Mouse (Mus musculus) lung, postnatal 14 days (tissue): Measurements from ENCODE around the gene Tle1.

ENCODE experiments used
- DNase-seq: peaks from one replicate; pipeline ENCODE4 v3.0.0; 2021

Tle1 gene

DNA sequence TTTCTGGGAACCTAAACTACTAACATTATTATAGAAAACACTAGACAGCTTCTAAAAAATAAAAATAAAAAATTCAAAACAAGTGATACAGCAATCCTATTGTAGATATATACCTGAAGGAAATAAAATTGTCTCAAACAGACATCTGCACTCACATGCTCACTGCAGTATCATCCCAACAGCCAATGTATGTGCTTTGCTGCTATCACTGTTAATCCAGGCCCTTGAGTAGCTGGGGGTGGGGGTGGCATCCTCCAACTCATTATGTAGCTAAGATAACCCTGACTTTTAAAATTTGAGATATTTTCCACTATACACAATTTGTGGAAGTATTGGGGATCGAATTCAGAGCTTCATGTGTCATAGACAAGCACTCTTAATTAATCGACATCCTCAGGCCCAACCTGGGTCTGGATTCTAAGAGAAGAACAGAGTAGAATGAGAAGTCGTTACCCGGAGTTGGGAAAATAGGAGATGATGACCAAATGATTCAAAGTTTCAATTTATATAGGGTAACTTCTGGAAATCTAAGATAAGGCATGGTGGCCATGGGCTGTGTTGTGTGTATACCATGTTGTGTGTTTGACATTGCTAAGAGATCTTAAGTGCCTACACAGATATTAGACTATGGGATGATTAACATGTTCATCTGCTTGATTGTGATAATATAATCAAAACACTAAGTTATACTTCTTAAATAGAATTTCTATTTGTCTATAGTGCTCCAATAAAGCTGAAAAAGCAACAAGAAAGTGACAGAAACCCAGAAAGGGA lies 38.1 kb downstream of the Tle1 start:
- DNase-seq: no peak

DNA sequence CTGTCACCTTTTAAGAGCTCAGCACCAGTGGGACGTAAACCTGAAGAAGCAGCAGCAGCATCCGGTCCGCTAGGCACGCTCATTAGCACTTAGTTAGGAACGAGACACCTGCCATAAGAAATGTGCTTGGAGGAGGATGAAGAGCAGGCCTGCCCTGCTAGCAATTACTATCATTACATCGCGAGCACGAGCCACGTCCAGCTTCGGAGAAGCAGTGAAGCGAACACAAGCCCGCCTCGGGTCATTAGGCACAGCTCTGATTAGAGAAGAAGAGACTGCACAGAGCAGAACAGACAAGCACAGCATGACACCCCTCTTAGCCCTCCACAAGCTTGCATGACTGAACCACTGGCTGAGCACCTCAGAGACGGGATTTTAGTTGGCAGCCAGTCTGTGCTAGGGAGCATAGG lies 40.6 kb downstream of the Tle1 start:
- DNase-seq: no peak

DNA sequence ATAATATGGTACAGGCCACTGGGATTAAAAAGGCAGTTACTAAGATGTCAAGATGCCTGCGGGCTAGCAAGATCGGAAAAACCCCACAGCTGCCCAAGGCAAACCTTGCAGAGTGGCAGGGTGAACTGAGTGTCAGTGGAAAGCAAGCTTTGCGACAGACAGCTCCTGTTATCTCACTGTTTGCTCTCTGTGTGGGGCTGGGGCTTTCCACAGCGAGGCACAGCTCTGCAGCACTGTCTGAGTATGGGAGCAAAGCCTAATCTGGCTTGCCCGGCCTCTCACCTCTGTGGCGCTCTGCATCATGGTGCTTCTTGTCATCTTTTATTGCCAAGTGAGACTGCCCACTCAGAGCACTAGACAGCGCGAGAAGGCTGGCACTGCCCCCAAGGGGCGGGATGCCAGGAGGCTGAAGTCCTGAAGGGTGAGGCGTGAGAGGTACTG lies 42.8 kb downstream of the Tle1 start:
- DNase-seq: no peak

DNA sequence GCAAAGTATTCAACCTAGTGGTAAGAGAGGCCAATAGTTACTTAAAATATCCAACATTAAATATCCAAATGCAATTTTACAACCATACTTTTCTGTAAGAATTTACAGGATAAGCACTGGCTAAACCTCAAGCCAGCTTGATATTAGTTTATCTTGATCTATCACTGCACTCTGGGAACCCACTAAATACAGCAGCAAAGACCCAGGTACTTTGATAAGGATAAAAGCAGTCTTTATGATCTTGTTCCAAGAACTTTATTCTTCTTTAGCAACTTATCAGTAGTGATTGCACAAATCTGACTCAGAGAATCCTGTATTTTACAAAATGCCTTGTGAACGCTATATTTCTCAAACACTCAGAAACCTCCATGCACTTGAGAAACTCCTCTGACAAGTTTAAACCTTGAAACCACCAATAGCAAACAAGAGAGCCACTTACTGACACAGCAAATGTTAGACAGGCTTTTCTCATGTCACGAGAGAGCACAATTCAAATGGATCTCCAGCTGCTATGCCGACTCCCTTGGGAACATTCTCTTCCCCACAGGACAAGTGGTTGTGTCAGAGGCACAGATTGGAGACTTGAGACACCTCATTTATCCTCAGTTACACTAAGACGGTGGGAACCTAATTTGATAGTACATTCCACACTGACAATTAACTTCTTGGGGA lies 50.1 kb downstream of the Tle1 start:
- DNase-seq: no peak

DNA sequence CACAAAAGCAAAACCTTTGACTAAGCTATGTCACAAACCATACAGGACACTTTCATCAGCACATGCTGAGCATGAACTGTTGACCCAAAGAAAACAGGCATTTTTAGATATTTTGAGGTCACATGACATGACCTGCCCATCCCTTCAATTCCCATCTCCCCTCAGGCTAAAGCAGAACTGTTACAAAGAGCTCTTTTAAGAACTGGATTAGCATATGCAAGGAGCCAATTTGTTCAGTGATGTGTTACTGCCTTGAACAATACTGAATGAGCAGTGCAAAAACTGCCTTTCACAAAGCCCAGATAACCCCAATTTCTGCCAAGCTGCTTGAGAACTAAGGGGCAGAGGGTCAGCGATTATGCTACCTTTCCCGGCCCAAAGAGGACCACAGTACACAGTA lies 54.7 kb downstream of the Tle1 start:
- DNase-seq: no peak

DNA sequence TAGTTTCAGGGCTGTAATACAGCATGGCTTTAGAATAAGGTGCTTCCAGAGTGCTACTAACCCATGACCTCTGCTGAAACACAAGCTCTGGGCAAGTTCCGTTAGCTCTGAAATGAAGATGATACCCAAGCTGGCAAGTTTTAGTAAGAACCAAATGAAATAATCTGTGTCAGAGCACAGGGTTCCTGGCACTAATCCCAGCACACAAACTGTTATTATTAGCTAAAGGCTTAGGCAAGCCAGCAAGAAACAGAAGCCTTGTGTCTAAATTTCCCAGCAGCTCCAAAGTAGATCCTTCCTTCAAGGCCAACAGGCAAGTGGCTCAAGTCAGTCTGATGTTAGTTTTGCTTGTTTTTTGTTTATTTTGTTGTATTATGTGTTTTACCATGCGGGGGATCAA lies 56.2 kb downstream of the Tle1 start:
- no peak for DNase-seq

DNA sequence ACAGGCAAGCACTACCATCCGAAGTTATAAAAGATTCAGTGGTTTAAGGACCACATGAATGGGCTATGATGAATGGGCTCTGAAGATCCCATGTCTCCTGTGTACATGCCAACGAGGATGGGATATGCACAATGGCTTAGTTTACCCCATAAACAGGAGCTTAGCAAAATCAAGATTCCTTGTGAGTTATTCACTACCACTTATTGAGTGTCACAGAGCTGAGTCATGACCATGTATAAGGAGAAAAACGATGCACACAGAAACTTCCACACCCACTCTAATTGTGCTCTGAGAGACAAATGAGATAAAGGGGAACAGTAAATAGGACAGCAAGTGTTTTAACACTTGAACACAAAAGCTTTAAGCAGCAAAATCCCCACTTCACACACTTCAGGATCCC lies 60.0 kb downstream of the Tle1 start:
- no peak for DNase-seq

DNA sequence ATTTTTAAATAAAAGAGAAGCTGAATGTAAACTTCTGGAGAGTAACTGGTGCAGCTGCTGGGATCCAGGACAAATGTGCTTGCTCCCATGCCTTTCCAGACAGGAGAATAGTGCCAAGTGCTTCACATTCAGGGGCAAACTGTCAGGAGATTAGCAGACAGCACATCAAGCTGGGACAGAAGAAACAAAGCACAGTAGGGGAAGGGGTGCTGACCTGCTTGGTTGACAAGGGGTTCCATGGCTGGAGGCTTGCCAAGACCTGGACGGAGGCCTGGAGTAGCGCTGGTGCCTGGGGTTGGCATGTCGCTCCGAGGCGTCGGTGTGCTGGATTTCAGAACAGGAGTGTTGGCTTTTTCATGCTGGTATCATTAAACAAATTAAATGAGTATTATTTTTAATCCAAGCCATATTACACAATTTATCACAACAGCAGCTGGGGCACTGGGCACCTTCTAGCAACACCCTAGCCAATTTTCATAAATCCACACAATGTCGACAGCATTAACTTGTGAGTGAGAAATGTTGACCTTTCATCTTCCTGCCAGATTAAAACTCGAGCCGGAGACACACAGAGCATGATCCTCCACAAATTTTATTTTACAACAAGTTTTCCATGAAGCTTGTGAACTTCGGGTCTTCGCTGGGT lies 61.1 kb downstream of the Tle1 start:
- DNase-seq: peak; percentile 37

DNA sequence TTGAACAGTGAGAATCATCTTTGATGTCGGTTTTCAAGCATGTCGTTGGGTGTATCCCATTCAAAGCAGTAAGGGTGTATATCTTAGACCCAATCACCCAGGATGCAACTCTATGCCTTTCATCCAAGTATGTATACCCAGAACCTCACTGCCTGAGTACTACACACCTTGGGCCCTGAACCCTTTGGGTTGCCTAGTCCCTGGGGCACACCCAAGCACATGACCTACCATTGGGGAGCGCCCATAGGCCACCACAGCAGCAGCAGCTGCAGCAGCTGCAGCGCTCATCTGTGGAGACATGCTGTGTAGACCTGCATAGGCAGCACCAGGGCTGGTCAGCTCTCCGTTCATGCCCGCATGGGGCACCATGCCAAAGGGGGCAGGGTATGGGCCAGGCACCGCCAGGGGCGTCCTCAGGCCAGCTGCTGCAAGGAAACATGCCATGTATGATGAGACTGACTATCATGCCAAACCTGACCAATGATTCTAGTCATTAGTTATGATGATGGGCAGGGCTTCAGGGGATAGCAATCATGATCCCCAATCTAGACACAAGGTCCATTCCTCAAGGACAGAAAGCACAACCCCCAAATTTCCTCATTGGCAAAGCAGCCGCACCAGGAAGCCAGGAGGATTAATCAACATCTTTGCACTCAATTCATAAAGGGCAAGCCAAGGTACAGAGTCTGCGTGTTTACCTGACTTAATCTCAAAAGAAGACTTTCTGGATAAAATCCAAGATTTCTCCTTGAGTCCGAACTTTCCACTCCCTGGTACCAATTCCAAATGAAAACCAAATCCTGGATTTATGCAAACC lies 62.2 kb downstream of the Tle1 start:
- DNase-seq: no peak

DNA sequence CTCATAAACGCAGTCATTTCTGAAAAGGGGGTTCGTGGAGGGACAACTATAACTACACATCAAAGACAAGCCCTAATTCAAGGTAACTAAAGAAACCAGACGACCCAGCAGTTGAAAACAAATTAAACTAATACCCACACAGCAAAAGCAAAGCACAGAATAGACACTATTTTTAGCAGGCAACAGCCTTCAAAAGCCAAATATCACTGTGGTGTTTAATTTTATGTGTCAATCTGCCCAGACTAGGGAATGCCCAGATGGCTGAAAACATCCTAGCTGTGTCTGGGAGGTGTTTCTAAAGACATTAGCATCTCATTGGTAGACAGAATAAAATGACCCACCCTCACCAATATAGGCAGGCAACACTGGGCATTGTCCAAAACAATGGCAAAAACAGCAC lies 68.1 kb downstream of the Tle1 start:
- no peak for DNase-seq

DNA sequence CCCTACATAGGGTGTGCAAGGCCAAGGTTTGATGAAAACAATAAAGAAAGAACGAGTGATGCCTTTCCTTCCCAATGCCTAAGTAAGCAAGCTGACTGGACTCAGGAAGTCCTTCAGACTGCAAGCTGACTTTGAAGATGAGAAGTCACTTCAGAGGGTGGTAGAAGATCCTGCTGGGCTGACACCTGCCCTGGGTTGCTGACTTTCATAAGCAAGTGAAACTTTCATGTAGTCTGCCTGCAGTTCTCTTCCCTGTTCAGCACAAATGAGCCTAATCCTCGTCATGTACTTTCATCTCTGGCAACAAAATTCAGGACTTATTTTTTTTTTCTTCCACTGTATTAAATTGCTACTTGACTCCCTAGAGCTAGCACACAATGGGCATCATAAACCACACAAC lies 73.1 kb downstream of the Tle1 start:
- no peak for DNase-seq

DNA sequence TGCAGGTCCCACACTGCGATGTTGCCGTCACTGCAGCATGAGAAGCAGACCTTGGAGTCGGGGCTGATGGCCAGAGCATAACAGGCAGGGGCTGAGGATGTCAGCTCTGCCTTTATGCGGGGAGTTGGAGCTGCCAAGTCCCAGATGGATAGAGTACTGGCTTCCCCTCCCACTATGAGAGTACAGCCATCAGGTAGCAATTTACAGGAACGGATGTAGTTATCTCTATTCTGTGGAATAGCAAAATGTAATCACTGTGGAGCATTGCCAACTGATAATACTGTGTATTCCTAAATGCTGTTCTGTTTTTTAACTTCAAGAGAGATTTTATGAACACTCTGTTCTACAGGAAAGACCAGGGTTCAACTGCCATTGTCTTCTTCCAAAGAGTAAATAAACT lies 75.9 kb downstream of the Tle1 start:
- DNase-seq: peak; percentile 12

DNA sequence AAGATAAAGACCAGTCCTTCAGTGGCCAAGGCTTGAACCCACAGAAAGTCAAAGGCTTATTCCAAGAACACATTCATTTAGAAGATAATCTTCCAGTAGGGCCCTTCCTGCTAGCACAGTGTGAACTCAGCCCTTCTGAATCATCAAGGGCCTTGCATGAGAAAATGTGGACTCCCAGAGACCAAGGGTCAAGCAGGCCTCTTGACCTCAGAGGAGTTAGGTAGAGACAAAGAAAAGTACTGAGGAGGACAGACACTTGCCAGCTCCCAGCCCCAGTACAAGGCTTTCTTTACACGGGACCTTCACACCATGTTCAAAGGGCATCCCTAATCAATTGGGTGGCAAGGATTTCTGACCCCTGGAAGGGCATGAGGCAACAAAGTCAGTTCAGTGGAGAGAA lies 77.9 kb downstream of the Tle1 start:
- DNase-seq: no peak

DNA sequence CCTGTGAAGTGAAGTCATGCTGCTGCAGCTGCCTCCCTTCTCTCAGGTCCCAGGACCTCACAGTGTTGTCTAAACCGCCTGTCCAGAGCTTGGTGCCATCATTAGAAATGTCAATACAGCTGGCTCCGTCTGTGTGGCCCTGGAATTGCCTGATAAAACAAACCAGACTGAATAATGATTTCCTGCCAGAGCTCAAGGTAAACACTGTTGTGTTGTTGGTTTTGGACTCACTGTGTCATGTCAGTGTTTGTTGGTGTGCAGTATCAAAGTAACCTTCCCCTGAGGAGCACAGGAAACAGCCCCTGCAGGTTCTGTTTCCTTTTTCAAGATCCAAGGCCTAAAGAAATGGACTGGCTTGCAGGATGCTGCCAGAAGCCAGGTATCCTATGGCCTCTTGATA lies 78.4 kb downstream of the Tle1 start:
- DNase-seq: peak; percentile 19

DNA sequence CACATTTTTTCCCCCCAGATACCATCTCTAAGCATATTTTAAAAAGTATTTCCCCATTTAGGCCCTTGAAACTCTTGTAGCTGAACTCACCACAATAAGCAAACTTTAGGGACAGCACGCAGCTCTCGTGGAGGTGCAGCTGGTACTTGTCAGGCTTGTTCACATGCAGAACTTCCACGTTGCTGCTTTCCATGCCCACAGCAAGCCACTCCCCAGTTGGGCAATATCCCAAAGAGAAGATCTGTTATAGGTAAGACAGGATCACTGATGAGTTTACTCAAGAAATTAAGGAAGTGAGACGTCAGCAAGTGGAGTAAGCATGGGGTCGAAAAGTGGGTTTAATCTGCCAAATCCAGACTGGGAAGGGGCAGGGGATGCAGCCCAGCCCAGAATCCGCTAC lies 80.7 kb downstream of the Tle1 start:
- no peak for DNase-seq

DNA sequence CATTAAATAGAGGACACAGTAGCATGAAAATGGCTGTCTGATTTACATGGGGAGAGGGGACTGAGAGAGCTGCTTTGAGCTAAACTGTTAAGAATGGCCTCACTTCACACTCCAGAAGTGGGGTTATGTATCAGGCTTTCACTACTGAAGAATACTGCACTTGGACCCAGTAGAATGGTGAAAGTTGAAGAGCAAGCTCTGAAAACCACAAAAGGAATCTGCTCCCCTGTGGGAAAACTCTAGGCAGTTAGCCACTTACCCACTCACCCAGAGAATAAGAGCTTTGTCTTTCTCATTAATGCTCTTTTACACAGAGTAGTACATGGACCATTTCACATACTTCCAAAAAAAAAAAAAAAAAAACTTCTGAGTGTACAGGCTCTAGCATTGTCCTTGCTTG lies 95.0 kb downstream of the Tle1 start:
- no peak for DNase-seq

DNA sequence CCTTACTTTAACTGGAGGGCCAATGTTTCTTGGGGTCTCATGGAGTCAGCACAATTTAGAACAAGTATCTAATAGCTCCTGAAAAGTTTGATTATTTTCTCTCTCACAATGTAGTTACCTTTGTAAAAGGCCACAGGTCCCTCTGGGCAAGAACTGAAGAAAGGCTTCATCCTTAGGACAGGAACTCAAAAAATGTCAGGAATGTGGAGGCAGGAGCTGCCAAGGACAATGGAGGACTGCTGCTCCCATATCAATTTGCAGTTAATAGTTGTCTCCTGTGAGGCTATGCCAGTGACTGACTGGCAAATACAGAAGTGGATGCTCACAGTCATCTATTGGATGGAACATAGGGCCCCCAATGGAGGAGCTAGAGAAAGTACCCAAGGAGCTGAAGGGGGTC lies 96.5 kb downstream of the Tle1 start:
- no peak for DNase-seq

DNA sequence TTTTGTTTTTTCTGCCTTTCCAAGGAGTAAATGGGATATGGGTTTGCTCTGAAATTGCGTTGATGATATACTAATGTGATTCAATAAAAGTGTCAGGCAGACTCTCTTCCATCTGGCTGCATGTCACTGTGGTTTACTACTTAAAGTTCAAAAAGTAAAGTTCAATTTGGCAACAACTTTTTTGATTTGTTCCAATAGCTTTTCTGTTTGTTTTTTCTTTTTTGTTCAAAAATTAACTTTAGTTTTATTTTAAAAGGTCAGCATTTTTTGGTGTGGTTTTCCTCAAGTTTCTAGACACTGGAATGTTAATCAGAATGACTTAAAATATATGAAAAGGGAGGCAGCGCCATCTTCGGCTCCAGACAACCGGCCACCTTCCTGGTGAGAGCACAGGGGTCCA lies 112.9 kb downstream of the Tle1 start:
- DNase-seq: no peak

DNA sequence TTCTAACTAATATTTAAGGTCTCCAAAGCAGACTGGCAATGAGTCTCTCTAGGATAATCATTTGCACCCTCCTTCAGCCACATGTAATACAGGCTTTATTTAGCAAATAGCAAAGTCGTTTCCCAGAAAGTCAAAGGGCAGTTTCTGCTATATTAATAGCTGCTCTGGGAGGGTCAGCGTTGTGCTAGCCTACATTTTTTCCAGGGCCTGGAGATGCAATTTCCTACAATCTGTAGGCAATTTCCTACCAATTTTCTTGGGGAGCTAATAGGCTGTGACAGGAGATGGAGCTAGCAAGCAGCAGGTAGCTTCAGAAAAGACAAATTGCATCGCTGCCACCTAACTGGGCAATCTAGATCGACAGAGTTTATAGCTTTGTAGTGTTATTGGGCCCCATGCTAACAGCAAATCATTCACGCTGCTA lies 131.6 kb downstream of the Tle1 start:
- no peak for DNase-seq

DNA sequence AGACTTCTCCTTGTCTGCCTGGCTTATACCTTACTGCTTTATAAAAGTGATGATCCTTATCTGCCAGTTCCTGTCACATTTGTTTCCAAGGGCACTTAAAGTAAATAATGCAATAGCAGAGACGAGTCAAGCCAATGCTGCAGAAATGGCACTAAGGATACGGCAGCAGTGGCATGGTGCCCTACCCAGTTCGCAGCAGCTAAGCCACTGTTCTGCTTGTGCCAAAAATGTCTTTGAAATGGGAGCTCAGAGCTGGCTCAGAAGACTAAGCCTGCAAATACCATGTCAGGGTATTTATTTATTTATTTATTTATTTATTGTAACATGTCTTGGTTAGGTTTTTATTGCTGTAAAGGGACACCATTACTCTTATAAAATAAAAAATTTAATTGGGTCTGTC lies 132.8 kb downstream of the Tle1 start:
- no peak for DNase-seq
